Mouse (Mus musculus) kidney, adult 2 months (tissue): Measurements from ENCODE around the gene Esyt3. TPM values are rescaled to one million over a fixed set of nuclear protein-coding genes. Genes with fewer than 3 reads are reported as not detected.

Source experiments
- DNase-seq: peaks from one replicate; pipeline ENCODE4 v3.0.0; 2021
- H3K27ac ChIP-seq: fragments of 200-500 bp; 2 replicates; pipeline ENCODE4 v1.5.1; 2012; ENCODE audit warnings: low read depth, low read length, control low read depth, inconsistent platforms; ENCODE audit not compliant: insufficient read depth
- H3K27me3 ChIP-seq: fragments of 200-500 bp; replicated peaks from 2 replicates; pipeline ENCODE4 v1.6.1; 2012; ENCODE audit warnings: mild to moderate bottlenecking, moderate library complexity, low read length, inconsistent platforms; ENCODE audit not compliant: control insufficient read depth, insufficient read depth
- H3K36me3 ChIP-seq: fragments of 200-500 bp; 2 replicates; pipeline ENCODE4 v1.6.1; 2012; ENCODE audit warnings: mild to moderate bottlenecking, moderate library complexity, low read length, inconsistent platforms; ENCODE audit not compliant: control insufficient read depth, insufficient read depth
- H3K4me1 ChIP-seq: fragments of 200-500 bp; 2 replicates; pipeline ENCODE4 v1.6.1; 2011; ENCODE audit warnings: low read length; ENCODE audit not compliant: control insufficient read depth, insufficient read depth
- H3K4me3 ChIP-seq: fragments of 200-500 bp; 2 replicates; pipeline ENCODE4 v1.5.1; 2011; ENCODE audit warnings: mild to moderate bottlenecking, low read depth, low read length, control low read depth; ENCODE audit not compliant: insufficient read depth
- CTCF ChIP-seq: fragments of 200-500 bp; conservative IDR thresholded peaks from 2 replicates; pipeline ENCODE4 v1.5.1; 2011; ENCODE audit warnings: low read depth, mild to moderate bottlenecking, control low read depth, low read length, moderate library complexity, mixed read lengths; ENCODE audit not compliant: insufficient read depth, insufficient read length
- POLR2A ChIP-seq: fragments of 200-500 bp; IDR thresholded peaks from one replicate; pipeline ENCODE4 v1.6.1; 2011; ENCODE audit warnings: low read depth, low read length, control low read depth
- WGBS: fragments of 180-500 bp; shearing (Covaris S2); methylation state at CpG from one replicate; pipeline ENCODE4 v1.1.7; 2018; 5-methylcytosine and 5-hydroxymethylcytosine counted together
- polyA plus RNA-seq: library from polyadenylated mRNA; depleted of rRNA; stranded (reverse); fragments of >200 nt; gene quantifications from 2 replicates; pipeline ENCODE4 v1.2.3, GENCODE M21; 2012

The Esyt3 gene
- polyA plus RNA-seq, 1 experiment: 0.61 TPM

GRCm38 (mm10) chr9:99368431-99368830, 10.1 kb upstream of the Esyt3 start:
- TF ChIP-seq POLR2A: no peak
- no peak for TF ChIP-seq CTCF
- H3K4me3 ChIP-seq: no peak overlapping the region
- no peak for DNase-seq
- WGBS: 68% methylated on average over 7 of the region's 7 CpGs
- no peaks in the 10 kb centered on the region for H3K27me3 ChIP-seq
- H3K36me3 ChIP-seq: no peaks in the 10 kb centered on the region
- H3K27ac ChIP-seq: no peak overlapping the region
- no peaks in the 10 kb centered on the region for H3K4me1 ChIP-seq

GRCm38 (mm10) chr9:99365906-99366305, 7.5 kb upstream of the Esyt3 start:
- Histone ChIP-seq H3K4me3 (no peak overlapping the region), H3K36me3 (no peaks in the 10 kb centered on the region), H3K4me1 (no peaks in the 10 kb centered on the region), H3K27me3 (no peaks in the 10 kb centered on the region), H3K27ac (no peak overlapping the region)
- DNase-seq: no peak
- 69% methylated on average over 3 of the region's 3 CpGs for WGBS
- TF ChIP-seq POLR2A (no peak), CTCF (no peak)

- H3K4me1 ChIP-seq: no peaks in the 10 kb centered on the region
- no peak for TF ChIP-seq CTCF
- no peak for TF ChIP-seq POLR2A
- H3K4me3 ChIP-seq: no peak overlapping the region
- DNase-seq: no peak
- no peak overlapping the region for H3K27ac ChIP-seq
- H3K36me3 ChIP-seq: no peaks in the 10 kb centered on the region
- no peaks in the 10 kb centered on the region; the same call in 1 of the 2 replicates for H3K27me3 ChIP-seq
- 47% methylated on average over 8 of the region's 8 CpGs for WGBS
These were observed 4.7 kb upstream of the Esyt3 start for GRCm38 (mm10) chr9:99363076-99363475.

- H3K36me3 ChIP-seq: no peaks in the 10 kb centered on the region
- no peaks in the 10 kb centered on the region for H3K4me1 ChIP-seq
- no peaks in the 10 kb centered on the region; the same call in 1 of the 2 replicates for H3K27me3 ChIP-seq
- no peak overlapping the region for H3K27ac ChIP-seq
- 82% methylated on average over 9 of the region's 9 CpGs for WGBS
- TF ChIP-seq POLR2A: no peak
- TF ChIP-seq CTCF: no peak
- no peak overlapping the region for H3K4me3 ChIP-seq
- no peak for DNase-seq
These were observed 3.6 kb upstream of the Esyt3 start for GRCm38 (mm10) chr9:99361946-99362345.

GRCm38 (mm10) chr9:99359012-99359411, 655 bp upstream of the Esyt3 start:
- Histone ChIP-seq H3K27ac (no peak overlapping the region), H3K27me3 (no peaks in the 10 kb centered on the region; the same call in 1 of the 2 replicates), H3K4me3 (no peak overlapping the region), H3K4me1 (no peaks in the 10 kb centered on the region), H3K36me3 (no peaks in the 10 kb centered on the region)
- no peak for TF ChIP-seq POLR2A
- TF ChIP-seq CTCF: no peak
- no peak for DNase-seq
- 88% methylated on average over 15 of the region's 15 CpGs for WGBS

- no peak for TF ChIP-seq CTCF
- TF ChIP-seq POLR2A: no peak
- no peak for DNase-seq
- Histone ChIP-seq H3K36me3 (no peaks in the 10 kb centered on the region), H3K27ac (no peak overlapping the region), H3K4me3 (no peak overlapping the region), H3K27me3 (no peaks in the 10 kb centered on the region; the same call in 1 of the 2 replicates), H3K4me1 (no peaks in the 10 kb centered on the region)
- 5% methylated on average over 19 of the region's 19 CpGs for whole genome bisulfite sequencing
These were observed 816 bp downstream of the Esyt3 start for GRCm38 (mm10) chr9:99357561-99357920.

- WGBS: 65% methylated on average over 5 of the region's 5 CpGs
- no peak overlapping the region for H3K4me3 ChIP-seq
- no peaks in the 10 kb centered on the region for H3K4me1 ChIP-seq
- TF ChIP-seq POLR2A: no peak
- no peak for TF ChIP-seq CTCF
- no peak overlapping the region for H3K27ac ChIP-seq
- no peaks in the 10 kb centered on the region for H3K36me3 ChIP-seq
- DNase-seq: no peak
- H3K27me3 ChIP-seq: no peaks in the 10 kb centered on the region; the same call in 1 of the 2 replicates
These were observed 2.4 kb downstream of the Esyt3 start for GRCm38 (mm10) chr9:99355971-99356370.

- H3K4me3 ChIP-seq: no peak overlapping the region
- H3K4me1 ChIP-seq: no peaks in the 10 kb centered on the region
- H3K27ac ChIP-seq: no peak overlapping the region
- no peaks in the 10 kb centered on the region for H3K36me3 ChIP-seq
- 64% methylated on average over 5 of the region's 5 CpGs for WGBS
- TF ChIP-seq CTCF: no peak
- TF ChIP-seq POLR2A: no peak
- DNase-seq: no peak
- H3K27me3 ChIP-seq: no peaks in the 10 kb centered on the region; the same call in 1 of the 2 replicates
These were observed 3.6 kb downstream of the Esyt3 start for GRCm38 (mm10) chr9:99354796-99355195.
